Mouse (Mus musculus) ES-E14 (cell line): ENCODE measurements around the gene St3gal3.

Source experiments
- MAFK ChIP-seq: IDR thresholded peaks from 2 replicates; pipeline ENCODE4 v1.6.1; 2014; ENCODE audit warnings: mild to moderate bottlenecking, low read depth, low read length, inconsistent platforms; ENCODE audit not compliant: insufficient read depth
- ZNF384 ChIP-seq: IDR thresholded peaks from 2 replicates; pipeline ENCODE4 v1.6.1; 2012; ENCODE audit warnings: low read depth, low read length, inconsistent platforms

- TF ChIP-seq ZNF384 (no peak), MAFK (no peak)
Observed at GRCm38 (mm10) chr4:117997381-117998269, 137.1 kb downstream of the St3gal3 start.
